Mouse (Mus musculus) neural tube, embryonic 12.5 days (tissue): ENCODE data around the gene Asic4. TPM values are rescaled to one million over a fixed set of nuclear protein-coding genes. Genes with fewer than 3 reads are reported as not detected.

Source experiments
- ATAC-seq: fragments of 200-750 bp; cut with Nextera tagmentation; 2 replicates; pipeline ENCODE4 v1.8.0; 2017; ENCODE audit warnings: low read depth, mild to moderate bottlenecking, moderate TSS enrichment, moderate library complexity; ENCODE audit not compliant: low FRiP score
- H3K27ac ChIP-seq: fragments of 300-500 bp; sonication (generic); 2 replicates; pipeline ENCODE4 v1.5.1; 2016
- H3K27me3 ChIP-seq: fragments of 300-500 bp; sonication (generic); replicated peaks from 2 replicates; pipeline ENCODE4 v1.6.1; 2016; ENCODE audit warnings: mild to moderate bottlenecking
- H3K36me3 ChIP-seq: fragments of 300-500 bp; sonication (generic); 2 replicates; pipeline ENCODE4 v1.6.1; 2016; ENCODE audit warnings: mild to moderate bottlenecking
- H3K4me1 ChIP-seq: fragments of 300-500 bp; sonication (generic); 2 replicates; pipeline ENCODE4 v1.6.1; 2016
- H3K4me2 ChIP-seq: fragments of 300-500 bp; sonication (generic); replicated peaks from 2 replicates; pipeline ENCODE4 v1.6.1; 2016; ENCODE audit warnings: mild to moderate bottlenecking
- H3K4me3 ChIP-seq: fragments of 300-500 bp; sonication (generic); 2 replicates; pipeline ENCODE4 v1.5.1; 2016
- H3K9ac ChIP-seq: fragments of 300-500 bp; sonication (generic); 2 replicates; pipeline ENCODE4 v1.6.1; 2016; ENCODE audit warnings: mild to moderate bottlenecking
- H3K9me3 ChIP-seq: fragments of 300-500 bp; sonication (generic); 2 replicates; pipeline ENCODE4 v1.6.1; 2016; ENCODE audit warnings: mild to moderate bottlenecking
- WGBS: fragments of 180-500 bp; shearing (Covaris S2); methylation state at CpG from one replicate; pipeline ENCODE4 v1.1.7; 2016; 5-methylcytosine and 5-hydroxymethylcytosine counted together
- polyA plus RNA-seq: library from polyadenylated mRNA; unstranded; fragments of >200 nt; fragmentation: Nextera tagmentation; extraction: Ambion mirVana; gene quantifications from 2 replicates; pipeline ENCODE4 v1.2.1, GENCODE M21; 2016

Gene Asic4
- polyA plus RNA-seq, 1 experiment from 2014 or later: 22.1 TPM

DNA sequence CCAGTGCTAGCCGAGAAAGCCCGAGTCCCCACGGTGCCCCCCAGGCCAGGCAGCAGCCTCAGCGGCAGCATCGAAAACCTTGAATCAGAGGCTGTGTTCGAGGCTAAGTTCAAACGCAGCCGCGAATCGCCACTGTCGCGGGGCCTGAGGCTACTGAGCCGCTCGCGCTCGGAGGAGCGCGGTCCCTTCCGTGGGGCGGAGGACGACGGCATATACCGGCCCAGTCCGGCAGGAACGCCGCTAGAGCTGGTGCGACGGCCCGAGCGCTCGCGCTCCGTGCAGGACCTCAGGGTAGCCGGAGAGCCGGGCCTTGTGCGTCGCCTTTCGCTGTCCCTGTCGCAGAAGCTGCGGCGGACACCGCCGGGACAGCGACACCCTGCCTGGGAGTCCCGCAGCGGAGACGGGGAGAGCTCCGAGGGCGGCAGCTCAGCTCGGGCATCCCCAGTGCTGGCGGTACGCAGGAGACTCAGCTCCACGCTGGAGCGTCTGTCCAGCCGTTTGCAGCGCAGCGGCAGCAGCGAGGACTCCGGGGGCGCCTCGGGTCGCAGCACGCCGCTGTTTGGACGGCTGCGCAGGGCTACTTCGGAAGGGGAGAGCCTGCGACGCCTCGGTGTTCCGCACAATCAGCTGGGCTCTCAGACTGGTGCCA, 27.3 kb upstream of the Asic4 start:
- Histone ChIP-seq H3K27ac (peak overlapping the region; percentile 1; the same call in 1 of the 2 replicates), H3K27me3 (peaks cover 63% of the 10 kb centered on the region), H3K36me3 (no peaks in the 10 kb centered on the region; the same call in 1 of the 2 replicates), H3K4me2 (peak overlapping the region; percentile 68), H3K9me3 (no peaks in the 10 kb centered on the region), H3K4me1 (peaks cover 26% of the 10 kb centered on the region), H3K4me3 (peak overlapping the region; percentile 31), H3K9ac (peak overlapping the region; percentile 52)
- under 1% methylated on average over 71 of the region's 71 CpGs for WGBS
- ATAC-seq: peak; percentile 17; the same call in 1 of the 2 replicates

DNA sequence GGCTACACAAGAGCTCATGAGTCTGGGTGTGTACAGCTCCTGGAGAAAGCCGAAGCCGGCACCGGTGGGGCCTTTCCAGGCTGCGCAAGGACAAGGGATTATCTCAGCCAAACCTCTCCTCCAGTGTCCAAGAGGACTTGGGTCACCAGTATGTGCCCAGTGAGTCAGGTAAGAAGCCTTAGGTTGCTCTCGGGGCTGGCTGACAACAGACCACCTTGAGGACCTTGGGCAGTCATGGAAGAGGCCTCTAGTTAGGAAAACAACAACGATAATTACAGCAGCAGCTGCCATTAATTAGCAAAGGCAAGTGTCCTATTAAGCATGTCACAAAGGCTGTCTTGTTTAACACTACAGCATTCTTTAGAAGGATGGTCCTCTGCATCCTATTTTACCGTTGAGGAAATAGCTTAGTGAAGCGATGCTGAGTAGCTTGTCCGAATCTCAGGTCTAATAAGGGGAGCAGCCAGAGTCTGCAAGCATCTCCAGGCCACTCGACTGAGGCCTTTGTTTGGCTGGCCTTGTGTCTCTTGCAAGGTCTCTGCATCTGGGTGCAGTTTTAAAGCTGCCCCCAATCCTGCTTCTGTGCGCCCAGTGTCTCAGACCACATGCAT, 26.4 kb upstream of the Asic4 start:
- WGBS: 57% methylated on average over 11 of the region's 11 CpGs
- Histone ChIP-seq H3K4me3 (no peak overlapping the region), H3K9ac (peak overlapping the region; percentile 52), H3K4me1 (peaks cover 26% of the 10 kb centered on the region), H3K4me2 (0 out of 2 replicates have a peak overlapping the region, but pooled peaks have one; percentile 68), H3K36me3 (no peaks in the 10 kb centered on the region), H3K9me3 (no peaks in the 10 kb centered on the region), H3K27ac (no peak overlapping the region), H3K27me3 (peaks cover 57% of the 10 kb centered on the region)
- no peak for ATAC-seq

GRCm38 (mm10) chr1:75425796-75426471, 24.3 kb upstream of the Asic4 start:
- H3K9ac ChIP-seq: no peak overlapping the region
- H3K9me3 ChIP-seq: no peaks in the 10 kb centered on the region
- no peak for ATAC-seq
- peaks cover 26% of the 10 kb centered on the region for H3K4me1 ChIP-seq
- peaks cover 4% of the 10 kb centered on the region; the same call in 1 of the 2 replicates for H3K36me3 ChIP-seq
- H3K4me2 ChIP-seq: no peak overlapping the region
- no peak overlapping the region for H3K4me3 ChIP-seq
- H3K27ac ChIP-seq: no peak overlapping the region
- H3K27me3 ChIP-seq: peaks cover 52% of the 10 kb centered on the region
- 38% methylated on average over 10 of the region's 10 CpGs for WGBS

DNA sequence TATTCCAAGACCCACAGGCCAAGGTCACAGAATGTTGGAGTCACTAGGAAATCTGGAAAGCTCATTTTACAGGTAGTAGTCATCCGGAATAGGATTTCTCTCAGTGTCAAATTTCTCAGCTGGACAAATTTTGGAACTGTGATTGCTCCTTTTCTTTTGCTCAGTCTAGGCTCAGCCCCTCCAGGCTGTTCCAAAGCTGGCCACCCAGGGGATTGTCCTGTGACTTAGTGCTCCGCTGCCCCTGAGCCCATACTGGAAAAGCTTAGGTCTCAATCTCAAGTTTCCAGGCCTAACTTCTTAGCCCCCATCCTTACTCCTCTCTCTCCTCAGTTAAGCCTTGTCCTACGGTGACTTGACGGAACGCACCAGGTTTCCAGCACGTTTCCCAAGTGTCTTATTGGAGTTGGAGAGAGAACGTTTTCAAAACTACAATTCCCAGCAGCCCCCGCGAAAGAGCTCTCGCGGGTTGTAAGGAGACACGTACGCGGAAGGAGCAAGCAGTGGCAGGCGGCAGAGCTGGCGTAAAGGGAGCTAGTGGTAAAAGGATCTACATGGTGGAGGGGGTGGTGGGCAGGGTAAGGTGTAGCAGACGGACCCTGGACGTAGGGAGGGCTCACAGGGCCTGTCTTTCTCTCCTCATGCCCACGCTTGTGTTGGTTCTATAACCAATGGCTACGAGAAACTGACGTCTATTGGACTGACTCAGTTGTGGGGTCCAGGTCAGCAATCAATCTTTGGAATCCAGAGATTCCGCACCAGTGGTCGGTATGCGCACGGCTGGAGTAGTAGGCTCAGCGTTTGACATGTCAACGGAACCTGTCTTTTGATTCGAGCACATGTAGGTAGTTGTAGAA, 14.5 kb upstream of the Asic4 start, which contains the start of gene Gmppa:
TSS of gene Gmppa (plus strand) at position 456 of the 854 bp plus-strand sequence.
- ATAC-seq: peak; percentile 84

GRCm38 (mm10) chr1:75438782-75439181, 11.5 kb upstream of the Asic4 start:
- Histone ChIP-seq H3K9ac (no peak overlapping the region), H3K4me3 (no peak overlapping the region), H3K4me1 (peaks cover 42% of the 10 kb centered on the region), H3K27me3 (no peaks in the 10 kb centered on the region), H3K36me3 (peaks cover 10% of the 10 kb centered on the region; the same call in 1 of the 2 replicates), H3K27ac (no peak overlapping the region), H3K9me3 (no peaks in the 10 kb centered on the region), H3K4me2 (no peak overlapping the region)
- ATAC-seq: no peak
- 81% methylated on average over 8 of the region's 9 CpGs for WGBS

More for the DNA sequence above, 14.5 kb upstream of the Asic4 start, which contains the start of gene Gmppa:
- Histone ChIP-seq H3K27me3 (no peaks in the 10 kb centered on the region), H3K9ac (peak within 1 kb of the TSS; percentile 62), H3K36me3 (peaks cover 8% of the 10 kb centered on the region), H3K27ac (no peak within 1 kb of the TSS), H3K4me2 (peak within 1 kb of the TSS; percentile 74), H3K9me3 (no peaks in the 10 kb centered on the region), H3K4me1 (peaks cover 24% of the 10 kb centered on the region), H3K4me3 (peak within 1 kb of the TSS; percentile 57)
- WGBS: 6% methylated on average over 28 of the region's 28 CpGs

- ATAC-seq: no peak
- Histone ChIP-seq H3K4me1 (peaks cover 61% of the 10 kb centered on the region), H3K9me3 (no peaks in the 10 kb centered on the region), H3K27ac (no peak overlapping the region), H3K4me2 (no peak overlapping the region), H3K36me3 (peaks cover 10% of the 10 kb centered on the region; the same call in 1 of the 2 replicates), H3K4me3 (no peak overlapping the region), H3K9ac (no peak overlapping the region), H3K27me3 (no peaks in the 10 kb centered on the region)
- WGBS: 91% methylated on average over 7 of the region's 7 CpGs
Observed at GRCm38 (mm10) chr1:75440661-75441060, 9.6 kb upstream of the Asic4 start.

DNA sequence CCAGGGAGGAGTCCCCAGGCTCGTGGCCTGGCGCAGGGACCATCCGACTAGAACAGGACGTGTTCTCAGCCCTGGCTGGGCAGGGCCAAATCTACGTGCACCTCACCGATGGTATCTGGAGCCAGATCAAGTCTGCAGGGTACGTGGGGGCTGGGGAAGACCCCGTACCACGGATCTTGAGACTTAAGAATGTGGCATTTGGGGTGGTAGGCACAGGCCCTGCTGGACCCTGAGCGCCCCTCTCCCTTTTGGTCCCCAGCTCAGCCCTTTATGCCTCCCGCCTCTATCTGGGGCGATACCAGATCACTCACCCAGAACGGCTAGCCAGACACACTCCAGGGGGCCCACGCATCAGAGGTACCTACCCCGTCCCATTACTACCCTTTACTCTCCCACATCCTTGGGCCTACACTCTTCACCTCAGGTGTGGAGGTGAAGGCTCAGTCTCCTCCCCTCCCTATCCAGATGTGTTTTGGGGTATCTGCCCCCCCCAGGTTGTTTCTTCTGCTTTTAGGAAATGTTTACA, 8.7 kb upstream of the Asic4 start:
- no peak for ATAC-seq
- H3K4me3 ChIP-seq: no peak overlapping the region
- H3K4me2 ChIP-seq: no peak overlapping the region
- H3K36me3 ChIP-seq: peaks cover 10% of the 10 kb centered on the region; the same call in 1 of the 2 replicates
- peaks cover 64% of the 10 kb centered on the region for H3K4me1 ChIP-seq
- H3K9ac ChIP-seq: no peak overlapping the region
- 81% methylated on average over 15 of the region's 15 CpGs for WGBS
- H3K9me3 ChIP-seq: no peaks in the 10 kb centered on the region
- no peak overlapping the region for H3K27ac ChIP-seq
- no peaks in the 10 kb centered on the region for H3K27me3 ChIP-seq

DNA sequence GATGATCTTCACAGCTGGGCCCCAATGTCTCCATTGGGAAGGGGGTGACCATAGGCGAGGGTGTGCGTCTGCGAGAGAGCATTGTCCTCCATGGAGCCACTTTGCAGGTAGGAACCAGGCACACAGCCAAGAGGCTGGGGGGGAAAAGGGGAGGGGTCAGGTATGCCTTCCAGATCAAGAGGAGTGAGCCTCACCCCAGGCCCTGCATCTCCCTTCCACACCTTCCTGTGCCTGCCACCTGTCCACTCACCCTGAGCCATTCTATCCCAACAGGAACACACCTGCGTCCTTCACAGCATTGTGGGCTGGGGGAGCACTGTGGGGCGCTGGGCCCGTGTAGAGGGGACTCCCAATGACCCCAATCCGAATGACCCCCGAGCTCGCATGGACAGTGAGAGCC, 8.1 kb upstream of the Asic4 start:
- Histone ChIP-seq H3K4me3 (no peak overlapping the region), H3K27ac (no peak overlapping the region), H3K27me3 (no peaks in the 10 kb centered on the region), H3K4me2 (no peak overlapping the region), H3K36me3 (peaks cover 10% of the 10 kb centered on the region; the same call in 1 of the 2 replicates), H3K4me1 (peaks cover 65% of the 10 kb centered on the region), H3K9me3 (no peaks in the 10 kb centered on the region), H3K9ac (no peak overlapping the region)
- WGBS: 81% methylated on average over 9 of the region's 9 CpGs
- ATAC-seq: no peak

- Histone ChIP-seq H3K27ac (peak overlapping the region; percentile 86; the same call in 1 of the 2 replicates), H3K36me3 (peaks cover 10% of the 10 kb centered on the region; the same call in 1 of the 2 replicates), H3K27me3 (0 out of 2 replicates have a peak, but pooled peaks cover 3% of the 10 kb centered on the region), H3K4me2 (peak overlapping the region; percentile 74), H3K4me1 (peaks cover 71% of the 10 kb centered on the region), H3K9me3 (no peaks in the 10 kb centered on the region), H3K9ac (no peak overlapping the region), H3K4me3 (no peak overlapping the region)
- no peak for ATAC-seq
- WGBS: 35% methylated on average over 8 of the region's 8 CpGs
Observed at GRCm38 (mm10) chr1:75442811-75443210, 7.4 kb upstream of the Asic4 start.

GRCm38 (mm10) chr1:75443247-75444024, 6.8 kb upstream of the Asic4 start:
- Histone ChIP-seq H3K9me3 (no peaks in the 10 kb centered on the region), H3K4me2 (peak overlapping the region; percentile 74), H3K27me3 (0 out of 2 replicates have a peak, but pooled peaks cover 6% of the 10 kb centered on the region), H3K4me1 (peaks cover 77% of the 10 kb centered on the region), H3K36me3 (peaks cover 10% of the 10 kb centered on the region; the same call in 1 of the 2 replicates), H3K27ac (peak overlapping the region; percentile 86), H3K4me3 (no peak overlapping the region), H3K9ac (peak overlapping the region; percentile 41)
- 18% methylated on average over 13 of the region's 13 CpGs for WGBS
- ATAC-seq: no peak
